Mouse (Mus musculus): ENCODE measurements at regions not wholly inside any gene's neighbourhood (a gene's known extent, or its start where the extent isn't known, plus 50 kb on each side); places are given as distances from the start of the nearest gene placed in this dataset.

- ATAC-seq (replicated peaks in 1 of 2; ENCODE audit: insufficient read depth in 1 of 2, low FRiP score in 2 of 2, low TSS enrichment in 1 of 2, low read depth in 1 of 2, poor library complexity in 2 of 2, severe bottlenecking in 2 of 2) = no peak
These were observed 179.4 kb upstream of the Sel1l start for GRCm38 (mm10) chr12:92028354-92028753.

GRCm38 (mm10) chr12:92024461-92025218, 175.7 kb upstream of the Sel1l start:
- ATAC-seq (replicated peaks in 1 of 2; ENCODE audit: insufficient read depth in 1 of 2, low FRiP score in 2 of 2, low TSS enrichment in 1 of 2, low read depth in 1 of 2, poor library complexity in 2 of 2, severe bottlenecking in 2 of 2) = no peak

- ATAC-seq (replicated peaks in 1 of 2; ENCODE audit: insufficient read depth in 1 of 2, low FRiP score in 2 of 2, low TSS enrichment in 1 of 2, low read depth in 1 of 2, poor library complexity in 2 of 2, severe bottlenecking in 2 of 2) = peak; percentile 65 to 68
These were observed 170.8 kb upstream of the Sel1l start for GRCm38 (mm10) chr12:92019593-92020224.

- ATAC-seq (replicated peaks in 1 of 2; ENCODE audit: insufficient read depth in 1 of 2, low FRiP score in 2 of 2, low TSS enrichment in 1 of 2, low read depth in 1 of 2, poor library complexity in 2 of 2, severe bottlenecking in 2 of 2) = no peak
These were observed 166.4 kb upstream of the Sel1l start for GRCm38 (mm10) chr12:92015373-92015772.

- ATAC-seq (replicated peaks in 1 of 2; ENCODE audit: insufficient read depth in 1 of 2, low FRiP score in 2 of 2, low TSS enrichment in 1 of 2, low read depth in 1 of 2, poor library complexity in 2 of 2, severe bottlenecking in 2 of 2) = no peak
These were observed 165.0 kb upstream of the Sel1l start for GRCm38 (mm10) chr12:92013979-92014378.

- peak; percentile 42 to 64; a peak in 1 of 4 replicates for ATAC-seq (replicated peaks in 1 of 2; ENCODE audit: insufficient read depth in 1 of 2, low FRiP score in 2 of 2, low TSS enrichment in 1 of 2, low read depth in 1 of 2, poor library complexity in 2 of 2, severe bottlenecking in 2 of 2)
These were observed 164.3 kb upstream of the Sel1l start for GRCm38 (mm10) chr12:92013244-92013643.

GRCm38 (mm10) chr12:92004391-92005094, 155.6 kb upstream of the Sel1l start:
- no peak for ATAC-seq (replicated peaks in 1 of 2; ENCODE audit: insufficient read depth in 1 of 2, low FRiP score in 2 of 2, low TSS enrichment in 1 of 2, low read depth in 1 of 2, poor library complexity in 2 of 2, severe bottlenecking in 2 of 2)

GRCm38 (mm10) chr12:91999031-91999430, 150.1 kb upstream of the Sel1l start:
- no peak for ATAC-seq (replicated peaks in 1 of 2; ENCODE audit: insufficient read depth in 1 of 2, low FRiP score in 2 of 2, low TSS enrichment in 1 of 2, low read depth in 1 of 2, poor library complexity in 2 of 2, severe bottlenecking in 2 of 2)

- ATAC-seq (replicated peaks in 1 of 2; ENCODE audit: insufficient read depth in 1 of 2, low FRiP score in 2 of 2, low TSS enrichment in 1 of 2, low read depth in 1 of 2, poor library complexity in 2 of 2, severe bottlenecking in 2 of 2) = no peak
These were observed 148.4 kb upstream of the Sel1l start for GRCm38 (mm10) chr12:91997404-91997803.

GRCm38 (mm10) chr12:91995545-91995944, 146.6 kb upstream of the Sel1l start:
- ATAC-seq (replicated peaks in 1 of 2; ENCODE audit: insufficient read depth in 1 of 2, low FRiP score in 2 of 2, low TSS enrichment in 1 of 2, low read depth in 1 of 2, poor library complexity in 2 of 2, severe bottlenecking in 2 of 2) = no peak

- ATAC-seq (replicated peaks in 1 of 2; ENCODE audit: insufficient read depth in 1 of 2, low FRiP score in 2 of 2, low TSS enrichment in 1 of 2, low read depth in 1 of 2, poor library complexity in 2 of 2, severe bottlenecking in 2 of 2) = no peak
These were observed 137.5 kb upstream of the Sel1l start for GRCm38 (mm10) chr12:91986448-91986847.

- no peak for ATAC-seq (replicated peaks in 1 of 2; ENCODE audit: insufficient read depth in 1 of 2, low FRiP score in 2 of 2, low TSS enrichment in 1 of 2, low read depth in 1 of 2, poor library complexity in 2 of 2, severe bottlenecking in 2 of 2)
These were observed 131.4 kb upstream of the Sel1l start for GRCm38 (mm10) chr12:91980321-91980720.

- no peak for ATAC-seq (replicated peaks in 1 of 2; ENCODE audit: insufficient read depth in 1 of 2, low FRiP score in 2 of 2, low TSS enrichment in 1 of 2, low read depth in 1 of 2, poor library complexity in 2 of 2, severe bottlenecking in 2 of 2)
These were observed 122.1 kb upstream of the Sel1l start for GRCm38 (mm10) chr12:91971045-91971444.

- peak; percentile 75 to 84 for ATAC-seq (replicated peaks in 1 of 2; ENCODE audit: insufficient read depth in 1 of 2, low FRiP score in 2 of 2, low TSS enrichment in 1 of 2, low read depth in 1 of 2, poor library complexity in 2 of 2, severe bottlenecking in 2 of 2)
These were observed 117.0 kb upstream of the Sel1l start for GRCm38 (mm10) chr12:91965937-91966336.

GRCm38 (mm10) chr12:91963239-91963638, 114.3 kb upstream of the Sel1l start:
- ATAC-seq (replicated peaks in 1 of 2; ENCODE audit: insufficient read depth in 1 of 2, low FRiP score in 2 of 2, low TSS enrichment in 1 of 2, low read depth in 1 of 2, poor library complexity in 2 of 2, severe bottlenecking in 2 of 2) = no peak

- no peak for ATAC-seq (replicated peaks in 1 of 2; ENCODE audit: insufficient read depth in 1 of 2, low FRiP score in 2 of 2, low TSS enrichment in 1 of 2, low read depth in 1 of 2, poor library complexity in 2 of 2, severe bottlenecking in 2 of 2)
These were observed 109.1 kb upstream of the Sel1l start for GRCm38 (mm10) chr12:91958086-91958485.

- no peak for ATAC-seq (replicated peaks in 1 of 2; ENCODE audit: insufficient read depth in 1 of 2, low FRiP score in 2 of 2, low TSS enrichment in 1 of 2, low read depth in 1 of 2, poor library complexity in 2 of 2, severe bottlenecking in 2 of 2)
These were observed 107.5 kb upstream of the Sel1l start for GRCm38 (mm10) chr12:91956411-91956810.

GRCm38 (mm10) chr12:91948602-91949167, 99.7 kb upstream of the Sel1l start:
- no peak for ATAC-seq (replicated peaks in 1 of 2; ENCODE audit: insufficient read depth in 1 of 2, low FRiP score in 2 of 2, low TSS enrichment in 1 of 2, low read depth in 1 of 2, poor library complexity in 2 of 2, severe bottlenecking in 2 of 2)

Measured in hematopoietic stem cell, adult 5-6 weeks (primary cell).